In genomic region chr4:109165521-109166173, GRCm38 (mm10) we compare ENCODE assay signal across 7 mouse cellular contexts. TPM values are rescaled to one million over a fixed set of nuclear protein-coding genes. Genes with fewer than 3 reads are reported as not detected.
DNase-seq lines count a peak whose midpoint lies in the region; ATAC-seq and TF ChIP-seq lines count a peak whose summit lies in the region.

No protein-coding gene starts in this region.

- no peaks in the 10 kb centered on the region for H3K27me3 ChIP-seq in Patski
- no peaks in the 10 kb centered on the region for H3K27me3 ChIP-seq in forebrain, postnatal 0 days (ENCODE audit: insufficient read depth, low read length)
- H3K27me3 ChIP-seq in hindbrain, embryonic 15.5 days, result no peaks in the 10 kb centered on the region
- H3K27me3 ChIP-seq in midbrain, embryonic 10.5 days (ENCODE audit: low read depth, poor library complexity, severe bottlenecking), result no peaks in the 10 kb centered on the region

- H3K4me1 ChIP-seq in forebrain, postnatal 0 days (ENCODE audit: insufficient read depth), result no peaks in the 10 kb centered on the region
- H3K4me1 ChIP-seq in hindbrain, embryonic 15.5 days (replicated peaks), result no peaks in the 10 kb centered on the region
- H3K4me1 ChIP-seq in midbrain, embryonic 10.5 days, result no peaks in the 10 kb centered on the region

- H3K36me3 ChIP-seq in forebrain, postnatal 0 days (ENCODE audit: insufficient read depth), result no peaks in the 10 kb centered on the region
- H3K36me3 ChIP-seq in hindbrain, embryonic 15.5 days, result no peaks in the 10 kb centered on the region
- no peaks in the 10 kb centered on the region for H3K36me3 ChIP-seq in midbrain, embryonic 10.5 days

- CTCF ChIA-PET in Patski (lab: Charles Lee), result interaction anchor here (0.7 to 1.0 kb wide), 2 partner anchors 9 to 13 kb away, joined by 3 read pairs; no protein-coding TSS in a partner anchor

- no peak overlapping the region for H3K4me3 ChIP-seq in forebrain, postnatal 0 days (ENCODE audit: low read depth, low read length)
- no peak overlapping the region for H3K4me3 ChIP-seq in hindbrain, embryonic 15.5 days
- no peak overlapping the region for H3K4me3 ChIP-seq in left cerebral cortex, adult 2 months
- no peak overlapping the region for H3K4me3 ChIP-seq in midbrain, embryonic 10.5 days

- in situ Hi-C loops in Patski (cut with MboI; ENCODE audit: low pct_unique_long_range_greater_than_20kb), result loop anchor here (5.0 kb wide), 1 partner anchor 298 kb away; no protein-coding TSS in a partner anchor

- DNase-seq in Patski (ENCODE audit: low read depth, low spot score), result no peak
- peak; percentile 76 for DNase-seq in cerebellum, adult 11 months
- DNase-seq in forebrain, postnatal 0 days, result peak; percentile 89
- peak; percentile 77 to 84 for DNase-seq in left cerebral cortex, adult 2 months (ENCODE audit: extremely low spot score in 1 of 2, low spot score in 2 of 2)
- peak; percentile 70 for DNase-seq in midbrain, embryonic 10.5 days (ENCODE audit: low spot score)
- peak; percentile 34 to 80 for DNase-seq in spleen, adult 18-20 months

- H3K4me2 ChIP-seq in forebrain, postnatal 0 days (ENCODE audit: low read depth), result no peak overlapping the region
- H3K4me2 ChIP-seq in hindbrain, embryonic 15.5 days, result no peak overlapping the region

- no peaks in the 10 kb centered on the region for H3K9me3 ChIP-seq in forebrain, postnatal 0 days (ENCODE audit: low read length)
- H3K9me3 ChIP-seq in hindbrain, embryonic 15.5 days, result no peaks in the 10 kb centered on the region
- H3K9me3 ChIP-seq in midbrain, embryonic 10.5 days (replicated peaks), result no peaks in the 10 kb centered on the region

- POLR2A ChIA-PET in Patski (lab: Charles Lee), result interaction anchor here (0.6 kb wide), 2 partner anchors 9 to 836 kb away, joined by 3 read pairs; no protein-coding TSS in a partner anchor

- no peak for ATAC-seq in Patski
- peak; percentile 70 for ATAC-seq in forebrain, postnatal 0 days
- 0 out of 2 replicates have a peak, but pooled peaks have one; percentile 59 for ATAC-seq in hindbrain, embryonic 15.5 days (ENCODE audit: low FRiP score, low read depth)

- no peak overlapping the region for H3K27ac ChIP-seq in forebrain, postnatal 0 days (ENCODE audit: low read depth, low read length)
- H3K27ac ChIP-seq in hindbrain, embryonic 15.5 days (replicated peaks), result no peak overlapping the region
- H3K27ac ChIP-seq in left cerebral cortex, adult 2 months, result no peak overlapping the region
- H3K27ac ChIP-seq in midbrain, embryonic 10.5 days (replicated peaks), result no peak overlapping the region

- intact Hi-C loops in left cerebral cortex, adult 2 months (cut with DNase I), result loop anchor here (2.0 to 10.0 kb wide), 2 partner anchors 101 to 295 kb away; no protein-coding TSS in a partner anchor

- H3K9ac ChIP-seq in forebrain, postnatal 0 days, result no peak overlapping the region
- H3K9ac ChIP-seq in hindbrain, embryonic 15.5 days, result no peak overlapping the region

- WGBS in forebrain, postnatal 0 days, result 41% methylated on average over 12 of the region's 12 CpGs
- WGBS in hindbrain, embryonic 15.5 days, result 41% methylated on average over 12 of the region's 12 CpGs
- 36% methylated on average over 12 of the region's 12 CpGs for WGBS in midbrain, embryonic 10.5 days

- peak; percentile 69 for TF ChIP-seq CTCF in Patski (IDR thresholded peaks at IDR 0.05)
- TF ChIP-seq CTCF in forebrain, postnatal 0 days (IDR thresholded peaks at IDR 0.05; ENCODE audit: low read depth), result peak; percentile 89
- TF ChIP-seq CTCF in left cerebral cortex, adult 2 months (IDR thresholded peaks at IDR 0.05), result peak; percentile 78

RNA-seq across cellular contexts. Expression of gene Osbpl9, which starts 36.4 kb away (rescaled TPM):
- 87.4 TPM for polyA plus RNA-seq in Patski (2021)
- 67.0 and 86.4 TPM in 2 replicates for total RNA-seq in forebrain, postnatal 0 days (2014; rRNA removed)
- 42.3 and 53.6 TPM in 2 replicates for polyA plus RNA-seq in forebrain, postnatal 0 days (2015; fragmentation: Nextera tagmentation; extraction: Ambion mirVana)
- polyA plus RNA-seq in hindbrain, embryonic 15.5 days (2015; fragmentation: Nextera tagmentation; extraction: Ambion mirVana), result 72.0 and 77.5 TPM in 2 replicates
- total RNA-seq in left cerebral cortex, adult 2 months (2021), result 10 to 100 TPM; 56.5 to 58.3 TPM
- 58.3 and 65.6 TPM in 2 replicates for polyA plus RNA-seq in midbrain, embryonic 10.5 days (2016; fragmentation: Nextera tagmentation; extraction: Ambion mirVana)
